Mouse (Mus musculus) heart, postnatal 10 days (tissue): ENCODE data around the gene Hcn1. TPM values are rescaled to one million over a fixed set of nuclear protein-coding genes. Genes with fewer than 3 reads are reported as not detected.

Experiments
- DNase-seq, 2 experiments: peaks; one replicate each; pipeline ENCODE4 v3.0.0; 2021
- intact Hi-C: fragments of 180-260 bp; cut with DNase I; formaldehyde crosslinking; loops from one replicate; pipeline ENCODE4 v1.15.1; 2025
- total RNA-seq, 2 experiments: library from RNA; stranded (reverse); gene quantifications; 2 replicates each; pipeline ENCODE4 v1.2.3; 2021

Hcn1 gene
- total RNA-seq, 2 experiments from 2014 or later: 0.64 to 1.4 TPM

- no peak for DNase-seq
- intact Hi-C loops: loop anchor here (5.0 kb wide), 1 partner anchor 141 kb away; no protein-coding TSS in a partner anchor
Measured at GRCm38 (mm10) chr13:117848757-117849156, 246.6 kb downstream of the Hcn1 start.

- intact Hi-C loops: no loop called here
- DNase-seq: no peak
Measured at GRCm38 (mm10) chr13:117851954-117852710, 250.0 kb downstream of the Hcn1 start.

GRCm38 (mm10) chr13:117852711-117853051, 250.6 kb downstream of the Hcn1 start:
- DNase-seq: no peak
- intact Hi-C loops: no loop called here

- intact Hi-C loops: no loop called here
- DNase-seq: peak in 1 of 2 experiments; percentile 3
Measured at GRCm38 (mm10) chr13:117858416-117858815, 256.3 kb downstream of the Hcn1 start.

GRCm38 (mm10) chr13:117877787-117878186, 275.7 kb downstream of the Hcn1 start:
- intact Hi-C loops: no loop called here
- no peak for DNase-seq

GRCm38 (mm10) chr13:117880471-117881225, 278.5 kb downstream of the Hcn1 start:
- no peak for DNase-seq
- intact Hi-C loops: no loop called here

GRCm38 (mm10) chr13:117892076-117892475, 290.0 kb downstream of the Hcn1 start:
- intact Hi-C loops: no loop called here
- no peak for DNase-seq

- intact Hi-C loops: no loop called here
- DNase-seq: peak; percentile 22 to 23
Measured at GRCm38 (mm10) chr13:117898052-117898451, 295.9 kb downstream of the Hcn1 start.

- no peak for DNase-seq
- intact Hi-C loops: no loop called here
Measured at GRCm38 (mm10) chr13:117907801-117908200, 305.7 kb downstream of the Hcn1 start.

GRCm38 (mm10) chr13:117929734-117930133, 327.6 kb downstream of the Hcn1 start:
- intact Hi-C loops: no loop called here
- no peak for DNase-seq

- DNase-seq: peak; percentile 31 to 36
- intact Hi-C loops: no loop called here
Measured at GRCm38 (mm10) chr13:117931746-117932145, 329.6 kb downstream of the Hcn1 start.

GRCm38 (mm10) chr13:117938761-117939160, 336.6 kb downstream of the Hcn1 start:
- no peak for DNase-seq
- intact Hi-C loops: no loop called here

GRCm38 (mm10) chr13:117940536-117941280, 338.6 kb downstream of the Hcn1 start:
- DNase-seq: no peak
- intact Hi-C loops: no loop called here

GRCm38 (mm10) chr13:117946843-117947242, 344.7 kb downstream of the Hcn1 start:
- intact Hi-C loops: no loop called here
- no peak for DNase-seq

GRCm38 (mm10) chr13:117947704-117948376, 345.7 kb downstream of the Hcn1 start:
- intact Hi-C loops: no loop called here
- DNase-seq: no peak

- intact Hi-C loops: no loop called here
Measured at GRCm38 (mm10) chr13:117958496-117959421, 356.6 kb downstream of the Hcn1 start.

GRCm38 (mm10) chr13:117964620-117965019, 362.5 kb downstream of the Hcn1 start:
- intact Hi-C loops: no loop called here
- DNase-seq: no peak

More at GRCm38 (mm10) chr13:117958496-117959421, 356.6 kb downstream of the Hcn1 start:
- DNase-seq: no peak

GRCm38 (mm10) chr13:117975382-117975781, 373.3 kb downstream of the Hcn1 start:
- DNase-seq: no peak
- intact Hi-C loops: no loop called here

- DNase-seq: no peak
- intact Hi-C loops: no loop called here
Measured at GRCm38 (mm10) chr13:117975823-117976222, 373.7 kb downstream of the Hcn1 start.

GRCm38 (mm10) chr13:117984339-117984738, 382.2 kb downstream of the Hcn1 start:
- intact Hi-C loops: no loop called here
- no peak for DNase-seq
